Mouse (Mus musculus) cerebellum, postnatal 36 days (tissue): ENCODE results near the gene Ankdd1b.

Experiments used
- DNase-seq, 2 experiments: peaks; one replicate each; pipeline ENCODE4 v3.0.0; 2021 to 2022; ENCODE audit warnings: mixed read lengths in 2 of 2

The Ankdd1b gene

DNA sequence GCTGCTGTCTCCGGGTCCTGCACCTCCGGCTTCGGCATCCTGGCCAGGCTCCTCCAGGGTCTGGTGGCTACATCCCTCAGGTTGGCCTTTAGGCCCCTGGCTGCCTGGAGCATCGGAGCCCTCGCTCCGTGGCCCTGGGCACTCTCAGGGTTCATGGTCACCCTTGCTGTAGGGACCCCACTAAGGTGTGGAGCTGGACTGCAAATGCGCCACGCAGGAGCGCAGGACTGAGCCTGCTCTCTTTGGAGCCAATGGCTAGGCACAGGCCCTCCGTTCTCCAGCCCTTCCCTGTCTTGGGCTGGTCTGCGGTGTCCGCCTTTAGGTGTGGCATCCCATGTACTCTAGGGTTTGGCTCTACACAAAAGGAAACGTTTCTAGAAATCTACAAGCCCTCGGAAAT is at the start of gene Ankdd1b:
TSS of gene Ankdd1b (minus strand) at position 242 of the 400 bp plus-strand sequence.
- DNase-seq: no peak

DNA sequence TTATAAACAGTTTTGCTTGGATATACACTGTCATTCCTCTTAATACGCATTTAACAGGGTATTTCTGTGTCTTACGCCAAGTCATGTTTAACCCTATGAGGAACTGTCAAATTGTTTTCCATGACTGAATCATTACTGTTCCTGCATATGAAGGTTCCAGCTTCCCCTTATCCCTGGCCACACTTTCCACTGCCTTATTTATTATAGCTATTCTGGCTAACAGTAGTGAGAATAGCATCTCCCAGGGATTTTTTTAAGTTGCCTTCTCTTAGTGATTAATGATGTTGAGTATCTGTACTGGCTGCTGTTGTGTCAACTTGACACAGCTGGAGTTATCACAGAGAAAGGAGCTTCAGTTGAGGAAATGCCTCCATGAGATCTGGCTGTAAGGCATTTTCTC is 46.3 kb upstream of the Ankdd1b start:
- no peak for DNase-seq

GRCm38 (mm10) chr13:96516249-96516648 is 45.3 kb upstream of the Ankdd1b start:
- no peak for DNase-seq

DNA sequence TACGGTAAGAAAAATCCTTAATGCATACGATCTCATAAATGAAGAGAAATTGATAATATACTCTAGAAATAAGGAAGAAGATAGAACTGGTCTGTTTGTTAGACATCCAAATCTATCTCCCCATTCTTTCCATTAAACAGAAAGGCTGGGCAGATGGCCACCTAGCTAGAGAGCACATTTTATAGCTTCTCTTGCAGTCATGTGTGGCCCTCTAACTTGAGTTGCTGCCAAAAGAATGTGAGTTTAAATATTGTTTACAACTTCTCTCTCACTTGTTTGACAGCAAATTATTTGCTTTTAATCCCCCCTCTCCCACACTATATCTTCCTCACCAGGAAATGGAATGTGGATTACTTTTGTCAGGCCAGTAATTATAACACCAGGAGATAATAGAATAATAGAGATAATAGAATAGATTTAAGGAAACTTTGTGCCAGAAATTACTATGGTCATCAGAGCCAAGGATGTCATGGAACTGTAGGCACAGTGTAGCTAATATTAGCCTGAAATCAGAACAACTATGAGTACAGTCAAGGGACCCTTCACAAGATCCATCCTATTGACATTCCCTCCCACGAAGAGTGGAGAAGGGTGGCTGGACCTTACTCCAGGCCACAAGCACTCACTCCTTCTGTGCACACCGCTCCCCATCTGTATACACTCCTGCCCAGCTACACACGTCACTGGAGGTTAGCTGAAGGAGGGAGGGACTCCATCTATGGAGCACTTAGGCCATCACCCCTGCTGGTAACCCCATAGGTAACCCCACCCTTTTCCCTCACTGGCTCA is 43.4 kb upstream of the Ankdd1b start:
- DNase-seq: no peak

DNA sequence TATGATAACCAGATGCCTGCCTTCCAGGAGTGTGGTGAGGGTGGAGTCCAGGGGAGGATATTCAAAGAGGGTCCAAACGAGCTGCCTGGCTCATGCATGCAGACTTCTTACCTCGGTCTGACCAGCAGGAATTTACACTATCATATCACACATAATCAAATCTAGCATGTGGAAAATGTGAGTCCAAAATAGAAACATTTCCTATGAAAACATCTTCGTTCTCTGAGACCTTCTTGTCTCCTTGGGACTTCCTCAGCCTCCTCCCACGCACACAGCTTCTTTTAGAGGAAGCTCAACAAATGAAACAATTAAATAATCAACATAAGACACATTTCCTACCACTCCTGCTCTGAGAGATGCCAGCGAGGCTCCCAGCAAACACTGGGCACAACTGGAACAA is 40.9 kb upstream of the Ankdd1b start:
- DNase-seq: no peak

DNA sequence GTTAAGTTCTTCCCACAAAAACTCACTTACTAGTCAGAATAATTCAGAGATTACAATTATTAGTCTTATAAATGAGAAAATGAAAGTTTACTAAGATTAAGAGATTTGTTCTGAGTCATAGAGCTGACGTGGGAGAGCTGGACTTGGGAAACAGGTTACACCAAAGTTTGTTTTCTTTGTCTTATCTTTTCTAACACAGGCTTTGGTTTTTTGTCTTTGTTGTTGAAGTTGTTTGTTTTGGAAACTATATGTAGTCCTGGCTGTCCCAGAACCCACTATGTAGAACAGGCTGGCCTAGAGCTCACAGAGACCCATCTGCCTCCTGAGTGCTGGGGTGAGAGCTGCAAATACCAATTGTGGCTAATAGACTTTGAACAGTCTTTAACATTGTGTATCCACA is 40.3 kb upstream of the Ankdd1b start:
- no peak for DNase-seq

DNA sequence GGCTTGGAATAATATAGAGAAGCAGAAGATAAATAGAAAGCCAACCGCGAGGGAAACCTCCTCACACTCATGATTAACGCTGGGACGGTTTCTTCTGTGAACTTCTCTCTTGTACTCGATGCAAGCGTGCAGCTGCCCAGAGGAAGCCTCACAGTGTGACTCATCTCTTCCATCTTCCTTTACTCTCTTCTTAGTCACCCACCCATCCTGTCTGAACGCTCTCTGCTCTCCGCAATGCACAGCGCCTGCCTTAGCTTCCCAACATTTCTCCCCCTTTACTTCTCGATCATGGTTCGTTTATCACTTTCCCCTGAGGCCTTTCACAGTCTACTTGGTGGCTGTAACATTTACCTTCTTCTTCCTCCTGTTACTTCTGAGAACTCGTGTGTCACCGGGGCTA is 39.6 kb upstream of the Ankdd1b start:
- no peak for DNase-seq

DNA sequence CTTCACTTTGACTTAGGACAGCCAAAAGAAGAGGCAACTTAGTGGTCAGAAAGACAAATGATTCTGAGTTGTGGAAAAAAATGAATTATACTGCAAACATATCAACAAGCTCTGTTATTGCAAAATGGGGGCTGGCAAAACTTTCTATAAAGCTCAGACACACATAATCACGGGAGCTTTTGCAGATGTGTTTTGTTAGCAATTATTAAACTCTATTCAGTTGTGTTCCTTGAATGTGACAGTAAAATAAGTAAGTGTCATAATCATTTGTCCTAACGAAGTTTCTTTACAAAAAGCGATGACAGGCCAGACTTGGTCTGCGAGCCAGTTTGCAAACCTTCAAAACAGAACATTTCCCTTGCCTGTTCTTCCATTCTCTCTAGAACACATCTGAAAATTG is 36.5 kb upstream of the Ankdd1b start:
- DNase-seq: no peak

- no peak for DNase-seq
Measured at GRCm38 (mm10) chr13:96506313-96506712, 35.3 kb upstream of the Ankdd1b start.

DNA sequence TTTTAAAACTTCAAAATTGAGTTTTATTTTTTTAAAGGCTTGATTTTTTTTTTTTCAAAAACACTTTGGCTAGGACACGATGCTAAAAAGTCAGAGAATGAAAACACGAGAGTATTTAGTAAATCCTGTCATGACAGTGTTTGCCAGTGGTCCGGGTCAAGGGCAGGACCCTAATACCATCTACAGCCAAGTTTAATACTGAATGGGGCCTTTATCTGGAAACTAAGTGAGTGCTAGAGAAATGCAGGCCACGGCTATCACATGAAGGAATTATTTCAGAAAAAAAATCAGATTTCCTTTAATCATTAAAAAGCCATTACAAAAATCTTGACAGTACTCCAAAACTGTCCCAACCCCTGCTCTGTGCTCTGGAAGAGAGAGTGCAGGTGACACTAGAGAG is 34.7 kb upstream of the Ankdd1b start:
- DNase-seq: no peak

GRCm38 (mm10) chr13:96499891-96500290 is 28.9 kb upstream of the Ankdd1b start:
- no peak for DNase-seq

DNA sequence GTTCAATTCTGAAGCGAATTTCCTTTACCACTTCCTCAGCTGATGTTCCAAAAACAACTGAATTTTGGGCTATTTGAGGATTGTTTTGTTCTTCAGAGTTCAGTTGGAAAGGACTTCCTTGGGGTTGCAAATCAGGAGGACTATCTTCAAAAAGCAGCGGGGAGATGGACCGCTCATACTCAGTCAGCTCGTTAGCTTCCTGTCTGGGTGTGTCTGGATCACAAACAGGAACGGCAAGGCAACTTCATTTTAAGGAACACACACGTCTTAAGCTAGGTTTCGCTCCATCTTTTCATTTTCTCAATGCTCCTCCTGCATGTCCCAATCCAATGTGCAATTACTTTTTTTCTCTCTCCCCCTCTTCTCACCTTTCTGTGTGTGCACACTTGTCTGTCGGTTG is 25.6 kb upstream of the Ankdd1b start:
- no peak for DNase-seq

DNA sequence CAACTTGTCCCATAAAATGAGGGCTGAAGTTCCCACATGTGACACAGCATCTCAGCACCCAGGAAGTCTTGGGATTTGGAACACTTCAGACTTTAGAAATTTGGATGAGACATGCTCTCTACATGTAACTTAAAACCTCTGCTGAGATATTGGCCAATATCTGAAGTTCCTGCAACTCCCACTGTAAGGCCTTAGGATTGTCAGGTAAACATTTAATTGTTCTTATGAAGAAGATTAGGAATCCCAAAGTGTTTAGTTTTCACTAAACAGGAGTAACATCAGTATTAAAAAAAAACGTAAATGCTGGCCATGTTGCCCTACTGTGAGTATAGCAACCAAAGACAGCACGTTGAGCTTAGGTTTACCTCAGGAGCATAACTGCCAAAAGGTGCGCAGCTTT is 19.4 kb upstream of the Ankdd1b start, which contains the start of gene Gm17622:
TSS of gene Gm17622 (plus strand) at position 301 of the 400 bp plus-strand sequence.
- no peak for DNase-seq

GRCm38 (mm10) chr13:96487968-96488367 is 17.0 kb upstream of the Ankdd1b start:
- DNase-seq: no peak

DNA sequence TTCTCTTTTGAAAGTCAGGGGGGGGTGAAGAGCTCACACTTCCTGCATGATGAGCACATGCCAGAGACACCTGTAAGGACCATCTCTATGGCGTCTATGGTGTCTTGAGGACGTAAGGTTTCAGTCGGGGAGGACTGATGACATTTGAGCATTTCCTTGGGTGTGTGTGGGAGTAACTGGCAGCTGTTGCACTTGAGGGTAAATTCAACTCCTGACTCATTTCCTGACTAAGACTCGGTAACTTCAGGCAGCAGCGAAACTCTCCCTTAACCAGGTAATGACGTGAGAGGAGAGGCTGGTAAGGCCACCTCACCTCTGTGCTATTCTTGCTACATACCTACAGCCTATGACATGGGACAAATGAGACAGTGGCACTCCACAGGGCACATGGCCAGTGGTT is 16.2 kb upstream of the Ankdd1b start:
- no peak for DNase-seq

DNA sequence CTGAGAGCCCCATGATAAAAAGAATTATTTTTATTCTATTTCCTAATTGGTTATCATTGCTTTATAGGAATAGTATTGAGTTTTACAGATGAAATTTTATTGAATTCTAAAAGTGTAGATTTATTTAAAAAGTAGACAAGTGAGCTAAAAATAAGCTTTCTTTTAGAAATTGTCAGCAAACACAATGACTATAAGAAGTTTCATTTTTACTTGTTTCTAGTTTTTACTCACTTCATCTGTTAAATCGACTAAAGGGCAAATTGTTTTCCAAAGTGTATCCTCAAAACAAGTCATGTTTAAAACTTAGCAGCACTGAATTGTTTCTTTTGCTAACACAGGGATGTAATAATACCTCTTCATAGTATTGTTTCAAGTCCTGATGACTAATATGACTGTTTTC is 8.0 kb upstream of the Ankdd1b start:
- DNase-seq: no peak

DNA sequence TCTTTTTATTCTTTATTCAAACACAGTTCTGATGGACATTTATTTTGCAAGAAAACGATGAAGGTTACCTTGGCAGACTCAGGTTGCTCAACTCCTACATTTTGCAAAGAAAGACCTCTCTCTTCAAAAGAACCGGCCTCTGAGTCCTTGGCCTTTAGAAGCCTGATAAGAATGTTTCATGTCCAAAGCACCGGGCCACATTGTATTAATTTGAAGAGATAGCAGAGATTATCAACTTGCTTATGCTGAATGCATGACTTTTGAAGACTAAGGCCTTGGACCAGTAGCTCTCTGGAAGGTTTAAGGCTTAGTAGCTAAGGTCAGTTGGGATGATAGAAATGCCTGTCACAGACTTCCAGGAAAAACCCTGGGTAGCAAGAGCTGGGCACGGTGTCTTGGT is 6.2 kb upstream of the Ankdd1b start:
- no peak for DNase-seq

- DNase-seq: no peak
Measured at GRCm38 (mm10) chr13:96470556-96470955, 442 bp downstream of the Ankdd1b start.

DNA sequence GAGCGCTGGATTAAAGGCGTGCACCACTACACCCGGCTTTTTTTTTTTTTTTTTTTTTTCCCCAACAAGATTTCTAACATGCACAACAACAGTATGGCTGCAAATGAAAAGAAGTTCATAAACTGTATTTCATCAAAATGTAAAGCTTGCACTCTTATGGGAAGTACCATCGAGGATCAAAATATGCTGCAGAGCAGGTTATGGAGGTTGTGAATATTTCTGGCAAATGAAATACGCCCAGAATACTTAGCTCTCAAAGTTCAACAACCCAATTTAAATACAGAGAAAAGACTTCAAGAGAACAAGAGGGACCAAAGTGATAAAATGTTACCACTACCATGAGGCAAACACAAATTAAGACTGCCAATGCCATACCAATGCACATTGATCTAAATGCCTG is 2.3 kb downstream of the Ankdd1b start:
- no peak for DNase-seq

GRCm38 (mm10) chr13:96465315-96465714 is 5.7 kb downstream of the Ankdd1b start:
- DNase-seq: no peak

DNA sequence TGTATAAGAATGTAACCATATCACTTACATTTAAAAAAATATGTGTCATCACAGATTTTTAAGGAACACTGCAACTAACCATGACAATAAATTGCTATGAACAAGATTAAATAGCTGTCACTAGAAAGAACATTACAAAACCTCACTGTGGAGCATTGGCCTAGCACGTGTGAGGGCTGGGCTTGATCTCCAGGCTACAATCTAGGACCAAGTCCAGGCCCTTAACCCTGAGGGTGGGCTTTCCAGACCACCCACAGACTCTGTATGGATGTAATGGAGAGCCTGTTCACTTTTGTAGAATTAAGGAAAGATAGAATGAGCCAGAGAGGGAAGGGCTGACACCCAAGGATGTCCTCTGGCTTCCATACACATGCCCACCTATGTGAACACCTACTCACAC is 8.4 kb downstream of the Ankdd1b start:
- no peak for DNase-seq

DNA sequence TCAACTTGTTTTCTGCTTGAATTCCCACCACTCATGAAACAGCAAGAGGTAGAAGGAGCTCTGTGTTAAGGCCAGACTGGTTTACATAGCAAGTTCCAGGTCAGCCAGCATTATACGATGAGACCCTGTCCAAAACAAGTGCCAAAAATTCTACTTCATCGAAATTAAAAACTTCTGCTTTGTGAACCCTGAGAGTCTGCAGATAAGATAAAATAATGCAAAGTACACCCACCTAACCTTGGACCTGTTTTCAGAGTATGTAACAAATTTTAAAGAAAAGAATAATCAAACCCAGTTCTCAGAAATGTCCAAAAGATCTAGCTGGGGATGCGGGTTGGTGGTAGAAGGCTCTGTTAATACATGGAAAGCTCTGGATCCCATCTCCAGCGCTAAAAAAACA is 12.4 kb downstream of the Ankdd1b start:
- no peak for DNase-seq

GRCm38 (mm10) chr13:96458018-96458417 is 13.0 kb downstream of the Ankdd1b start:
- no peak for DNase-seq

GRCm38 (mm10) chr13:96457566-96457965 is 13.4 kb downstream of the Ankdd1b start:
- DNase-seq: no peak

- no peak for DNase-seq
Measured at GRCm38 (mm10) chr13:96454288-96454687, 16.7 kb downstream of the Ankdd1b start.
